Mouse (Mus musculus) colon, adult 2 months (tissue): Measurements from ENCODE around the gene Ipo7. TPM values are rescaled to one million over a fixed set of nuclear protein-coding genes. Genes with fewer than 3 reads are reported as not detected.

Source experiments
- polyA plus RNA-seq: library from polyadenylated mRNA; depleted of rRNA; stranded (reverse); fragments of >200 nt; gene quantifications from 2 replicates; pipeline ENCODE4 v1.2.3, GENCODE M21; 2012; rRNA removed

Ipo7 gene
- 29.2 and 32.8 TPM in 2 replicates for polyA plus RNA-seq

GRCm38 (mm10) chr7:110018117-110018630, at the start of gene Ipo7:
Ipo7 (plus strand) TSS chr7:110018274.

GRCm38 (mm10) chr7:109986775-109987174, 31.3 kb upstream of the Ipo7 start, which contains the start of gene Tmem41b:
Tmem41b (minus strand) TSS chr7:109986929.

GRCm38 (mm10) chr7:110061199-110061751, 43.2 kb downstream of the Ipo7 start, which contains the start of gene Zfp143:
Zfp143 (plus strand) TSS chr7:110061217.

Other genes with a start within 250 kb of the Ipo7 start
- 0.09 and 0.17 TPM in 2 replicates for gene Nrip3, start 236.2 kb upstream of the Ipo7 start, polyA plus RNA-seq
- 2.2 and 2.4 TPM in 2 replicates for gene Scube2, start 152.6 kb upstream of the Ipo7 start, polyA plus RNA-seq
- 27.3 and 29.3 TPM in 2 replicates for gene Dennd5a, start 57.8 kb upstream of the Ipo7 start, polyA plus RNA-seq
- gene Tmem41b, start 31.3 kb upstream of the Ipo7 start, polyA plus RNA-seq, result 27.6 and 27.7 TPM in 2 replicates
- gene Zfp143, start 42.9 kb downstream of the Ipo7 start, polyA plus RNA-seq, result 11.9 TPM in 2 replicates
- gene Wee1, start 103.8 kb downstream of the Ipo7 start, polyA plus RNA-seq, result 6.4 and 7.4 TPM in 2 replicates
- 12.1 and 15.6 TPM in 2 replicates for gene Swap70, start 203.4 kb downstream of the Ipo7 start, polyA plus RNA-seq